Mouse (Mus musculus) adipocyte (in vitro differentiated cells): ENCODE measurements around the gene Gdpd3.
"Not testable (repeated sequence)": the region's sequence is repeated elsewhere in the genome, so short reads cannot be mapped to it uniquely, and the experiment has no call there.

Source experiments
- DNase-seq: peaks from one replicate; pipeline ENCODE4 v3.0.0-alpha.2; 2016; ENCODE audit warnings: low spot score

Gene Gdpd3

GRCm38 (mm10) chr7:126766201-126766600, at the start of gene Gdpd3:
Gene Gdpd3 (plus strand): TSS chr7:126766334.
- no peak for DNase-seq

GRCm38 (mm10) chr7:126717566-126717965, 48.6 kb upstream of the Gdpd3 start:
- DNase-seq, result no peak

- no peak for DNase-seq
Measured at GRCm38 (mm10) chr7:126718787-126719337, 47.3 kb upstream of the Gdpd3 start.

- no peak for DNase-seq
Measured at GRCm38 (mm10) chr7:126721635-126722034, 44.5 kb upstream of the Gdpd3 start.

GRCm38 (mm10) chr7:126725077-126725476, 41.1 kb upstream of the Gdpd3 start:
- no peak for DNase-seq

GRCm38 (mm10) chr7:126725667-126726066, 40.5 kb upstream of the Gdpd3 start:
- DNase-seq, result no peak

GRCm38 (mm10) chr7:126730256-126730789, 35.8 kb upstream of the Gdpd3 start:
- DNase-seq, result not testable (repeated sequence)

GRCm38 (mm10) chr7:126736122-126736521, 30.0 kb upstream of the Gdpd3 start:
- no peak for DNase-seq

GRCm38 (mm10) chr7:126739551-126739950, 26.6 kb upstream of the Gdpd3 start:
- no peak for DNase-seq

GRCm38 (mm10) chr7:126740132-126740735, 25.9 kb upstream of the Gdpd3 start:
- DNase-seq, result no peak

- no peak for DNase-seq
Measured at GRCm38 (mm10) chr7:126740977-126741376, 25.2 kb upstream of the Gdpd3 start.

- DNase-seq, result no peak
Measured at GRCm38 (mm10) chr7:126741452-126741851, 24.7 kb upstream of the Gdpd3 start.

GRCm38 (mm10) chr7:126741964-126742482, 24.1 kb upstream of the Gdpd3 start:
- peak; percentile 13 for DNase-seq

GRCm38 (mm10) chr7:126746066-126746465, 20.1 kb upstream of the Gdpd3 start:
- DNase-seq, result no peak

- DNase-seq, result no peak
Measured at GRCm38 (mm10) chr7:126746798-126747197, 19.3 kb upstream of the Gdpd3 start.

GRCm38 (mm10) chr7:126748824-126749223, 17.3 kb upstream of the Gdpd3 start:
- DNase-seq, result no peak

- no peak for DNase-seq
Measured at GRCm38 (mm10) chr7:126749582-126750343, 16.4 kb upstream of the Gdpd3 start.

GRCm38 (mm10) chr7:126754866-126755265, 11.3 kb upstream of the Gdpd3 start:
- DNase-seq, result peak; percentile 85

- no peak for DNase-seq
Measured at GRCm38 (mm10) chr7:126758539-126758938, 7.6 kb upstream of the Gdpd3 start.

- DNase-seq, result peak; percentile 80
Measured at GRCm38 (mm10) chr7:126759050-126759671, 7.0 kb upstream of the Gdpd3 start, which contains the start of gene Mapk3. Gene Mapk3 (plus strand): TSS chr7:126759601.

GRCm38 (mm10) chr7:126759672-126760390, 6.3 kb upstream of the Gdpd3 start:
- DNase-seq, result no peak

GRCm38 (mm10) chr7:126760391-126760802, 5.7 kb upstream of the Gdpd3 start:
- peak; percentile 74 for DNase-seq
